Mouse (Mus musculus): ENCODE data around the gene Pld1. TPM values are rescaled to one million over a fixed set of nuclear protein-coding genes. Genes with fewer than 3 reads are reported as not detected.

Gene Pld1
- polyA plus RNA-seq, 1 experiment: 0.95 TPM

DNA sequence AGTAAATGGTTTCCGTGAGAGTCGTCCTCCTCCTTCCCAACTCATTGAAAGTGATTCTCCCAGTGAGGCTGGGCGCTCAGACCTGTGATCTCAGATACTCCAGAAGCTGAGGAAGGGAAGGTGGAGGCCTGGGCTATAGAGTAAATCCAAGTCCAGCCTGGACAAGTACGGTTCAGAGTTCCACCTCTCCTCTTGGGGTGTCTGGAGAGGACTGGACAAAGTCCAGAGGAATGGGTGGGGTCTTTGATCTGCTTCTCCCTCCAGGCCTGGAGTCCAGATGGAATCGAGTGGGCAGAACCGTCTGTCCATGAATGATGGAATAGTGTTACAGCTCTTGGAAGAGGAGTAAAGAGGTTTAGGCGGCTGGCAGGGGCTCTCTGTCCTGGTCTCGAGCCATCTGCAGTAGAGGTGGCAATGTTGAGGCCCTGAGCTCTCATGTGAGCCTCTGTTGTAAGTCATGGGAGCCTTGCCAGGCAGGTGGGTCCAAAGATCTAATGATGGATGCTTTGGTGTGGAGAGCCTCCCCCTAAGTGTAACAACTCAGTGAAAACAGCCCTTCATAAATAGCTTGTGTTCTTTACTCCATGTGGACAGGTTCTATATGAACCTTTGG is 98.9 kb downstream of the Pld1 start:
- H3K36me3 ChIP-seq (ENCODE audit: control insufficient read depth, insufficient read depth, low read length): no peaks in the 10 kb centered on the region
- no peaks in the 10 kb centered on the region for H3K4me1 ChIP-seq (ENCODE audit: control insufficient read depth, insufficient read depth, insufficient read length)
- H3K27ac ChIP-seq (ENCODE audit: insufficient read depth, low read length): no peak overlapping the region
- no peak for DNase-seq (ENCODE audit: low read depth in 1 of 2, low spot score in 2 of 2)
- H3K27me3 ChIP-seq (ENCODE audit: control insufficient read depth, insufficient read depth, low read length): no peaks in the 10 kb centered on the region
- TF ChIP-seq POLR2A (IDR thresholded peaks at IDR 0.05; ENCODE audit: low read depth, low read length): no peak
- TF ChIP-seq CTCF (IDR thresholded peaks at IDR 0.05; ENCODE audit: extremely low read depth, insufficient read depth, insufficient read length, insufficient replicate concordance): no peak
- WGBS: 90% methylated on average over 8 of the region's 8 CpGs
- H3K4me3 ChIP-seq (ENCODE audit: extremely low read depth, insufficient read depth, insufficient read length): no peak overlapping the region

DNA sequence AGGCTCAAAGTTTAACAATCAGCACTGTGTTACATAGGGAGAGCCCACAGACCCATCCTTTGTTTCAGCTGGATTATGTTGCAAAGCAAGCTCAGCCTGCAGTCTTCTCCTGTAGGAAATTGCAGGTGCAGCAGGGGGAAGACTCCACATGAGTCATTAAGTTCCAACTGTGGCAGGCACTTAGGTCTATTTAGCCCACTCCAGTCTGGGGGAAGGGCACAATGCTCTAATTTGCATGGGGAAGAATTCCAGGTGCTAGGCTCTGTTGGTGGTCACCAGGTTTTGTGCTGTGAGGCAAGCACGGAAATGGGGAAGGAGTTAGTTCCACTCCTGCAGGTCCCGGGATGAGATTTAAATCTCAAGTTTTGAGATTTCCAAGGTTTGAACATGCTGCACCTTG is 99.6 kb downstream of the Pld1 start:
- no peaks in the 10 kb centered on the region for H3K4me1 ChIP-seq (ENCODE audit: control insufficient read depth, insufficient read depth, insufficient read length)
- no peaks in the 10 kb centered on the region for H3K27me3 ChIP-seq (ENCODE audit: control insufficient read depth, insufficient read depth, low read length)
- no peak for DNase-seq (ENCODE audit: low read depth in 1 of 2, low spot score in 2 of 2)
- no peak overlapping the region for H3K27ac ChIP-seq (ENCODE audit: insufficient read depth, low read length)
- H3K4me3 ChIP-seq (ENCODE audit: extremely low read depth, insufficient read depth, insufficient read length): no peak overlapping the region
- no peaks in the 10 kb centered on the region for H3K36me3 ChIP-seq (ENCODE audit: control insufficient read depth, insufficient read depth, low read length)
- 95% methylated on average over 2 of the region's 2 CpGs for WGBS
- no peak for TF ChIP-seq CTCF (IDR thresholded peaks at IDR 0.05; ENCODE audit: extremely low read depth, insufficient read depth, insufficient read length, insufficient replicate concordance)
- TF ChIP-seq POLR2A (IDR thresholded peaks at IDR 0.05; ENCODE audit: low read depth, low read length): no peak

DNA sequence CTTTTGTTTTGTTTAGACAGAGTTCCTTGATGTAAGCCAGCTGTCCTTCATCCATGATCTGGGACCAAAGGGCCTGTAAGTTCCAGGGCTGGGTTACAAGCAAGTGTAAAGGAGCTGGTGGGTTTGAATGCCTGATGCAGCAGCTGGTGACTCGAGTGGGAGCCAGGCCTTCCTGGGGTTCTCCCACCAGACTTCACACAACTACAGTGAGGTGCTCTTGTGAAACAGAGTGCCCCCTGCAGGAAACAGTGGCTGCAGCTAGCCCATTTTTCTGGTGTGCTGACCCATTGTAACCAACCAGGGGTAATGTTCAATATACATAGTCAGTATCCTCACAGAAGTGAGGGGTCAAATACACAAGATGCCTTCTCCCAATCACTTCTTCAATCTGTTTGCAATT is 101.3 kb downstream of the Pld1 start:
- Histone ChIP-seq H3K4me3 (ENCODE audit: extremely low read depth, insufficient read depth, insufficient read length) (no peak overlapping the region), H3K27ac (ENCODE audit: insufficient read depth, low read length) (no peak overlapping the region), H3K36me3 (ENCODE audit: control insufficient read depth, insufficient read depth, low read length) (no peaks in the 10 kb centered on the region), H3K27me3 (ENCODE audit: control insufficient read depth, insufficient read depth, low read length) (no peaks in the 10 kb centered on the region), H3K4me1 (ENCODE audit: control insufficient read depth, insufficient read depth, insufficient read length) (no peaks in the 10 kb centered on the region)
- WGBS: 28% methylated on average over 1 of the region's 1 CpGs
- TF ChIP-seq CTCF (IDR thresholded peaks at IDR 0.05; ENCODE audit: extremely low read depth, insufficient read depth, insufficient read length, insufficient replicate concordance): no peak
- no peak for TF ChIP-seq POLR2A (IDR thresholded peaks at IDR 0.05; ENCODE audit: low read depth, low read length)
- no peak for DNase-seq (ENCODE audit: low read depth in 1 of 2, low spot score in 2 of 2)

DNA sequence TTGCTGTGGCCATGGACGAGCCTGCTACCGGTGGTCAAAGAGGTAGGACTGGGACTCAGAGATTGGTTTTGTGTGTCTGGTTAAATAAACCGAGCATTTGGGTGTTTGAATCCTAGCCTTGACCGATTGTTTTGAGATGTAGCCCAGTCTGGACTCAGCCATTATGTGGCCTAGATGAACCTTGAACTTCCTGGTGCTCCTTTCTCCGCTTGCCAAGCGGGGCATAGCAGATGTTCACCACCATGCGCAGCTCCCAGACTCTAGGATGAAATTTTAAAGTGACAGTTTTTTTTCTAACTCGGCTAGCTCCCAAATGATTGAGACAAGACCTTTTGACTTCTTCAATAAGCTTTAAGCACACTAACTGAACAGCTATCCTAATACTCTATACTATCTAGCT is 102.7 kb downstream of the Pld1 start:
- 90% methylated on average over 8 of the region's 8 CpGs for WGBS

DNA sequence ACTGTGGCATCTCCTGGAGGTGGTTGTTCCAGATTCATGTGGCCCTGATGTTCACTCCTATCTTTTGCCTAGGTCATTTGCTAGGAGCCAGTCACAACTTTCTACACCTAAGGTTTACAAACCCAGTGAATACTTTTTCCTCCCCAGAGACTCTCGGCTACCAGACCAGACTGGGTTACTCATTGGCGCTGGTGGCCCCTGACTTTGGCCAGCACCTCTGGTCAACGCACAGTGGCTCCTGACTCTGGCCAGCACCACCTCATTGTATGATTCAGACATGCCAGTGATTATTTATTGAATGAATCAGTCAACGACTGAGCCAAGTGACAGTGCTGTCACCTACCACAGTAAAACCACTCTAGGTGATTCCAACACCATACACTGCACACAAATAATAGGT is 103.9 kb downstream of the Pld1 start:
- Histone ChIP-seq H3K4me1 (ENCODE audit: control insufficient read depth, insufficient read depth, insufficient read length) (no peaks in the 10 kb centered on the region), H3K27me3 (ENCODE audit: control insufficient read depth, insufficient read depth, low read length) (no peaks in the 10 kb centered on the region), H3K4me3 (ENCODE audit: extremely low read depth, insufficient read depth, insufficient read length) (no peak overlapping the region), H3K27ac (ENCODE audit: insufficient read depth, low read length) (no peak overlapping the region), H3K36me3 (ENCODE audit: control insufficient read depth, insufficient read depth, low read length) (no peaks in the 10 kb centered on the region)
- TF ChIP-seq CTCF (IDR thresholded peaks at IDR 0.05; ENCODE audit: extremely low read depth, insufficient read depth, insufficient read length, insufficient replicate concordance) (no peak), POLR2A (IDR thresholded peaks at IDR 0.05; ENCODE audit: low read depth, low read length) (no peak)
- 93% methylated on average over 4 of the region's 4 CpGs for WGBS
- DNase-seq (ENCODE audit: low read depth in 1 of 2, low spot score in 2 of 2): no peak

More for the DNA sequence above, 102.7 kb downstream of the Pld1 start:
- TF ChIP-seq CTCF (IDR thresholded peaks at IDR 0.05; ENCODE audit: extremely low read depth, insufficient read depth, insufficient read length, insufficient replicate concordance): no peak
- TF ChIP-seq POLR2A (IDR thresholded peaks at IDR 0.05; ENCODE audit: low read depth, low read length): no peak
- H3K4me1 ChIP-seq (ENCODE audit: control insufficient read depth, insufficient read depth, insufficient read length): no peaks in the 10 kb centered on the region
- H3K4me3 ChIP-seq (ENCODE audit: extremely low read depth, insufficient read depth, insufficient read length): no peak overlapping the region
- no peak overlapping the region for H3K27ac ChIP-seq (ENCODE audit: insufficient read depth, low read length)
- no peaks in the 10 kb centered on the region for H3K27me3 ChIP-seq (ENCODE audit: control insufficient read depth, insufficient read depth, low read length)
- H3K36me3 ChIP-seq (ENCODE audit: control insufficient read depth, insufficient read depth, low read length): no peaks in the 10 kb centered on the region
- DNase-seq (ENCODE audit: low read depth in 1 of 2, low spot score in 2 of 2): no peak

DNA sequence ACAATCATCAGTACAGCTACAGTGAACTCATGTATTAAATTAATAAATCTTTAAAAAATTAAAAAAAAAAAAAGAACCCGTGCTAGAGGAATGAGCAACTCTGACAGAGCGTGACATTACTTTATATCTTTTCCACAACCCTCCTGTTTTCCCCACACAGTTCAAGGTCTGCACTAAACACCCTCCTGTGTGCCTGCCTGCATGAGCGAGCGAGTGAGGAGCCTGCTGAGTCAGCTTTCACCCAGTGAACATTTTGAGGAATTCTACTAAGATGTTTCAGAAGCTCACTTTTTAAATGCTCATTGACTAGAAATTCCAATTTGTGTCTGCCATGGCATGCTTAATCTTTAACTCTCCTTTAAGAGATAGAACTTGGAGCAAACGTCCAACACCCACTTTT is 109.1 kb downstream of the Pld1 start:
- H3K4me3 ChIP-seq (ENCODE audit: extremely low read depth, insufficient read depth, insufficient read length): no peak overlapping the region
- no peak for DNase-seq (ENCODE audit: low read depth in 1 of 2, low spot score in 2 of 2)
- no peaks in the 10 kb centered on the region for H3K27me3 ChIP-seq (ENCODE audit: control insufficient read depth, insufficient read depth, low read length)
- no peaks in the 10 kb centered on the region for H3K4me1 ChIP-seq (ENCODE audit: control insufficient read depth, insufficient read depth, insufficient read length)
- TF ChIP-seq POLR2A (IDR thresholded peaks at IDR 0.05; ENCODE audit: low read depth, low read length) (no peak), CTCF (IDR thresholded peaks at IDR 0.05; ENCODE audit: extremely low read depth, insufficient read depth, insufficient read length, insufficient replicate concordance) (no peak)
- 89% methylated on average over 5 of the region's 5 CpGs for WGBS
- no peak overlapping the region for H3K27ac ChIP-seq (ENCODE audit: insufficient read depth, low read length)
- H3K36me3 ChIP-seq (ENCODE audit: control insufficient read depth, insufficient read depth, low read length): no peaks in the 10 kb centered on the region

DNA sequence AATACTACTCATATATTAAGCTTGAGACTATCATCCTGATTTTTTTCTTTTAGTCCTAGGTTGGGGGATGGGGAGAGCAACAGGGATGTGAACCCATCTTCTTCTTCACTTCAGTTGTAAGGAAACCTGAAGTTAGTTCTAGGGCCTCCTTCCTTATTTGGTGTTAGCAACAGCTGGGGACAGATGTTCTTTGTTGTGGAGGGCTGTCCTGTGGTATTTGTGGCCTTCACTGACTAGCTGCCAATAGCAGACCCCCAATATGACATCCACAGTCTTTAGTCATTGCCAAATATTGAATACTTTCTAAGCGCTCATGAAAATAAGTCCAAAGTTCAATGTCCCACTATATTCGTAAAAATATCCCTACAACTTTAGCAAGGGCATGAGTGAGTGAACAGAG is 111.0 kb downstream of the Pld1 start:
- Histone ChIP-seq H3K4me3 (ENCODE audit: extremely low read depth, insufficient read depth, insufficient read length) (no peak overlapping the region), H3K27ac (ENCODE audit: insufficient read depth, low read length) (no peak overlapping the region), H3K27me3 (ENCODE audit: control insufficient read depth, insufficient read depth, low read length) (no peaks in the 10 kb centered on the region), H3K36me3 (ENCODE audit: control insufficient read depth, insufficient read depth, low read length) (no peaks in the 10 kb centered on the region), H3K4me1 (ENCODE audit: control insufficient read depth, insufficient read depth, insufficient read length) (no peaks in the 10 kb centered on the region)
- WGBS: 82% methylated on average over 2 of the region's 2 CpGs
- no peak for DNase-seq (ENCODE audit: low read depth in 1 of 2, low spot score in 2 of 2)
- TF ChIP-seq CTCF (IDR thresholded peaks at IDR 0.05; ENCODE audit: extremely low read depth, insufficient read depth, insufficient read length, insufficient replicate concordance) (no peak), POLR2A (IDR thresholded peaks at IDR 0.05; ENCODE audit: low read depth, low read length) (no peak)
